Mouse (Mus musculus): ENCODE data around the gene Slfn9.
"Not testable (repeated sequence)": the region's sequence is repeated elsewhere in the genome, so short reads cannot be mapped to it uniquely, and the experiment has no call there.

Gene Slfn9

GRCm38 (mm10) chr11:82956925-82957324, 34.7 kb downstream of the Slfn9 start:
- ATAC-seq (ENCODE audit: low TSS enrichment) = no peak

DNA sequence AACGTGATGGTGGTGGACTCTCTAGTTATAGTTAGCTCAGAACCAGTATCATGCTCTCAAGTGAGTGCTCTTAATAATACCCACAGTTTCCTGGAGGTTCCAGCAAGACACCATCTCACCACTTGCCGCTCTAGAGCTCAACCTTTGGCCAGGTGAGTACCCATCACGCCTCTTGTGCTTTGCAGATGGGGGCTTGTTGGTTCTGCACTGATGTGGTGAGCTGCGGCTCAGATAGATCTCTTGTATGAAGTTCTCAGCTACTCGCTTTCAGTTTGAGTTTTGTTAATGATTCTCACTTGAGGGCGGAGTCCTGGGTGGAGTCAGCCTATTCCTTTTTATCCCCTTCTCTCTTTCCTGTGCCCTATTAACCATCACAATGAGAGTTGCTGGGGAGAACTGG, 37.0 kb downstream of the Slfn9 start:
- ATAC-seq (ENCODE audit: low TSS enrichment) = no peak

DNA sequence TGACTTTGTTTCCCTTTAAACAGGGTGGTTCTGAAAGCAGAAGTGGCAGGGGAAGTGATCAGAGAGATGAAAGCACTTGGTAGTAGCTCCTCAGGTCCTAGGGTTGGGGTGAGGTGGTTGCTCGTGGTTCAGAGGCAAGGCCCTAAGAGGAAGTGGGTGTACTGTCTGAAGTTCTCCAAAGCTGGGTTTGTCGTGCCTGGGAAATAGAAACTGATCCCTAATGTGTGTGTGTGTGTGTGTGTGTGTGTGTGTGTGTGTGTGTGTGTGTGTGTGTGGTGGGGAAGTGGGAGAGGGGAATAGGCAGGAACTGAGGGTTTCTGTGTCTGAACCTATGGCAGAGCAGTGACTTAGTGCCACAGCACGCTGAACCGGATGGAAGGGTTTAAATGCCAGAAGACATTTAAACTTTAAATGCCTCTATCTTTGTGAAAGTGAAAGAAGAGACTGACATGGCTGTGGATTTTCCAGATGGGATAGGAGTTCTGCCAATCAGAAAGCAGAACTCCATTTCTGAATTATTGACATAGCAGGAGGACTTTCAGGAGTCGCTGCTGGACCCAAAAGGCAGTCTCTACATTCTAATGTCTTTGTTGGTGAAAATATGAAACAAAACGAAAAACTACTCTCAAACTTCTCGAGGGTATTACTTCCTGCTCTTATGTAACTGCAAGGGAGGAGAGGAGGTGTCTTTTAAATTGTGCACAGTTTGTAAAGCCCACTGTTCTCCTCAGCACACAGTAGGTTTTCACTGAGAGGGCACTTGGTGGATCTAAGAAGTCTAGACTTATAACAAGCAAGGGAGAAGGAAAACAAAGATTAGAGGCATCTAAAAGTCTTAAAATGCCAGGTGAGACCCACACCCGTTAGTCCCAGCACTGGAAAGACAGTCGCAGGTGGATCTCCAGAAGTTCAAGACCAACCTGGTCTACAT, 38.8 kb downstream of the Slfn9 start:
- ATAC-seq (ENCODE audit: low TSS enrichment) = no peak

DNA sequence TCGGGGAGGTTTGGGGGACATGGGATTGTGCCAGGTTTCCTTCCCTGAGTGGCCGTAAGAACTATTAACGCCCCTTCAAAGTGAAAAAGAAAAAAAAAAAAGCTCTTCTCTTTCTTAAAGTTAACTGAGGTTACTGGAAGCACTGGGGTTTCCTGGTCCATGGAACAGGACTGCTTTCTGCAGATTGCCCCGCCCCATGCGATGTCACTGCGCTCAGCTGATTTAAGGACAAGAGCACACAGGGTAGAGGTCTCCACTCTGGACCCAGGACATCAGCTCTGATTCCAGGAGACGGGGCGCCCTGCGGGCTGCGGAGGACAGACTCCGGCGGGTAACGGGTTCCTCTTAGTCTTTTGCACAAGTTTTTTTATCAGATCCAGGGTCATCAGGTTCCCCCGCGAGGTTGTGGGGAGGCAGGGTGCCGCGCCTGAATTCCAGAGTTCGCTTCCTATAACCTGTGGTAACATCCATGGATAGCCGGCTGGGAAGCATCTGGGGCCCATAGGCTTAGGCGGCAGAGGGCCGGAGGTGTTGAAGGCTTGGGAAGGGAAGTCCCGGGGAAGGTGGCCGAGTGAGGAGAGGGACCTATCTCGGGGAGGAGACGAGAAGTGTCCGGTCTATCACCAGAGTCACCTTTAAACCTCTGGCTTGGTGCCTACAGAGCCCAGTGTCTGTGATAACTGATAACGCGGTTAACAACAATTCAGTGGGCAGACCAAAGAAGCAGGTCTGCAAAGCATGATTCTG, 39.6 kb downstream of the Slfn9 start:
- no peak for ATAC-seq (ENCODE audit: low TSS enrichment)

DNA sequence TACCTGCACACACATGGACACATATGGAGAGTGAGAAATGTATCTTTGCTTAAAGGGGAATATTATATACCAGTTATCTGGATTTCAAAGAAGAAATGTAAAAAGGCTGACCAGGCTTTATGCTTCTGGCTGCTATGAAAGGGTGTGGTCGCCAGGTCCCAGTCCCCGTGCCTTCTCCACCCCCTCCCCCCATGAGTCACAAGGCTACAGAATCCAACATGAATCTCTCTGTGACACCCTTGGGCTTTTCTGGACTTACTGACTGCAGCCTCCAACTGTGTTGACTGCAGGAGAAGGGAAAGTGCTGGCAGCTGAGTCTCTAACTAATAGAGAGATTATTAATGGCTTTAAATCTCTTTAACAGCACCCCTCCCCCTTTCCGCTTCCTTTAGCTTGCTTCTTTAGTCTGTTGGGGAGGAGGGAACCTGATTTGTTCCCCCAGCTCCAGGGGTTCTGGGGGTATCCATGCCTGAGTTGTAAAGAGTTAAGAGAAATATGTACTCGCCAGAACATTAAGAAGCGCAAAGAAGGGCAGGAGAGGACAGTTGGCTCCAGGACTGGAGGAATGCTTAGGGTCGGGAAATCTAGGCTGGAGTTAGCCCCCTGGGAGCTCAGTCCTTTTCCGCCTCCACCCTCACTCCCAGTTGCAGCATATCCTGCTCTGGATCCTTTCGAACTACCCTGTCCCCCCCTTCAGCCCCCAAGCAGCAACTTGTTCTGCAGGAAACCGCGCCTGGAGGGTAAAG, 40.7 kb downstream of the Slfn9 start, which contains the start of gene Slfn5:
Gene Slfn5, plus strand, starts transcription at position 614 of the 746 bp plus-strand sequence.
- ATAC-seq (ENCODE audit: low TSS enrichment) = no peak

DNA sequence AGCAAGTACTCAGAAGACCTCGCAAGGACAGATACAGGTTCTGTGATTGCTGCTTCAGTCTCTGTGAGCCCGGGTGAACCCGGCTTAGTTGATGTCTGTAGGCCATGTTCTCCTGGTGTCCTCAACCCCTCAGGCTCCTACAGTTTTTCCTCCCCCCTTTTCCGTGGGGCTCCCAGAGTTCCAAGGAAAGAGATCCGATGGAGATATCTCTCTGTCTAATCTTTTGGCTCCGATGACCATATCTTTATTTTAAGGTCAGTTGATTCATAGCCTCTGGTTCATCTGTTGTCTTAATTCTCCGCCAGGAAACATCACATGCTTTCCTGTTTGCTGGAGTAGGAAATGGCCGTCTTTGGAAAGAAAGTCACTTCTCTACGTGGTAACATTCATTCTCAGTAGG, 42.6 kb downstream of the Slfn9 start:
- ATAC-seq (ENCODE audit: low TSS enrichment) = no peak

- ATAC-seq (ENCODE audit: low TSS enrichment) = no peak
Observed at GRCm38 (mm10) chr11:82947457-82947856, 44.2 kb downstream of the Slfn9 start.

DNA sequence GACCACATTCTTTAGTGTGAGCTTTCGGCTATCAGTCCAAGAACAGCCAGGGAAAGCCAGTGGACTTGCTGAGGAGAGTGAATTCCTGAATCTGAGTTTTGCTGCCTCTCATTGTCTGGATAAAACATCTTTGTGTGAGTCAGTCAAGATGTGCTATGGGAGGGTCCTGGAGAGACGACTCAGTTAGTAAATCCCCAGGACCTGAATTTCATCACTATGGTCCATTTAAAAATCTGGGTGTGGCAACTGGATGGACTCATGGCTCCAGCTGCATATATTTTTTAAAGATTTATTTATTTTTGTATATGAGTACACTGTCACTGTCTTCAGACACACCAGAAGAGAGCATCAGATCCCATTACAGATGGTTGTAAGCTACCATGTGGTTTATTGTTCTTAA, 46.0 kb downstream of the Slfn9 start:
- ATAC-seq (ENCODE audit: low TSS enrichment) = no peak

GRCm38 (mm10) chr11:82943336-82943735, 48.3 kb downstream of the Slfn9 start:
- ATAC-seq (ENCODE audit: low TSS enrichment) = no peak

GRCm38 (mm10) chr11:82933186-82933585, 58.4 kb downstream of the Slfn9 start:
- ATAC-seq (ENCODE audit: low TSS enrichment) = no peak

- ATAC-seq (ENCODE audit: low TSS enrichment) = not testable (repeated sequence)
Observed at GRCm38 (mm10) chr11:82931671-82932450, 59.8 kb downstream of the Slfn9 start.

GRCm38 (mm10) chr11:82931161-82931560, 60.5 kb downstream of the Slfn9 start:
- not testable (repeated sequence) for ATAC-seq (ENCODE audit: low TSS enrichment)

DNA sequence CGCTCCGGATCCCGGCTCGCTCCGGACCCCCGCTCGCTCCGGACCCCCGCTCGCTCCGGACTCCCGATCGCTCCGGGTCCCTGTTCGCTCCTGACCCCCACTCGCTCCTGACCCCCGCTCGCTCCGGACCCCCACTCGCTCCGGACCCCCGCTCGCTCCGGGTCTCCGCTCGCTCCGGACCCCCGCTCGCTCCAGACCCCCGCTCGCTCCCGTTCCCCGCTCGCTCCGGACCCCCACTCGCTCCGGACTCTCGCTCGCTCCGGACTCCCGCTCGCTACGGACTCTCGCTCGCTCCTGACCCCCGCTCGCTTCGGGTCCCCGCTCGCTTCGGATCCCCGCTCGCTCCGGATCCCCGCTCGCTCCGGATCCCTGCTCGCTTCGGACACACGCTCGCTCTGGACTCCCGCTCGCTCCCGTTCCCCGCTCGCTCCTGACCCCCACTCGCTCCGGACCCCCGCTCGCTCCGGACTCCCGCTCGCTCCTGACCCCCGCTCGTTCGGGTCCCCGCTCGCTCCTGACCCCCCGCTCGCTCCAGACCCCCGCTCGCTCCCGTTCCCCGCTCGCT, 61.2 kb downstream of the Slfn9 start:
- not testable (repeated sequence) for ATAC-seq (ENCODE audit: low TSS enrichment)

- no peak for ATAC-seq (ENCODE audit: low TSS enrichment)
Observed at GRCm38 (mm10) chr11:82929633-82929950, 62.0 kb downstream of the Slfn9 start.

GRCm38 (mm10) chr11:82928897-82929632, 62.6 kb downstream of the Slfn9 start:
- no peak for ATAC-seq (ENCODE audit: low TSS enrichment)

Data from frontal cortex, adult (tissue).